Mouse (Mus musculus) stomach, embryonic 15.5 days (tissue): Measurements from ENCODE around the gene Scaper. TPM values are rescaled to one million over a fixed set of nuclear protein-coding genes. Genes with fewer than 3 reads are reported as not detected.

Experiments
- ATAC-seq: fragments of 200-750 bp; cut with Nextera tagmentation; 2 replicates; pipeline ENCODE4 v1.8.0; 2017; ENCODE audit warnings: low read depth, moderate number of reproducible peaks, moderate TSS enrichment; ENCODE audit not compliant: insufficient read depth, low FRiP score
- H3K27ac ChIP-seq: fragments of 300-500 bp; sonication (generic); 2 replicates; pipeline ENCODE4 v1.5.1; 2015; ENCODE audit warnings: mild to moderate bottlenecking, inconsistent platforms
- H3K27me3 ChIP-seq: fragments of 300-500 bp; sonication (generic); replicated peaks from 2 replicates; pipeline ENCODE4 v1.6.1; 2015; ENCODE audit warnings: inconsistent platforms
- H3K36me3 ChIP-seq: fragments of 300-500 bp; sonication (generic); 2 replicates; pipeline ENCODE4 v1.6.1; 2015; ENCODE audit warnings: inconsistent platforms
- H3K4me1 ChIP-seq: fragments of 300-500 bp; sonication (generic); 2 replicates; pipeline ENCODE4 v1.6.1; 2015; ENCODE audit warnings: inconsistent platforms
- H3K4me2 ChIP-seq: fragments of 300-500 bp; sonication (generic); 2 replicates; pipeline ENCODE4 v1.6.1; 2015; ENCODE audit warnings: mild to moderate bottlenecking, inconsistent platforms
- H3K4me3 ChIP-seq: fragments of 300-500 bp; sonication (generic); replicated peaks from 2 replicates; pipeline ENCODE4 v1.5.1; 2015; ENCODE audit warnings: inconsistent platforms
- H3K9ac ChIP-seq: fragments of 300-500 bp; sonication (generic); 2 replicates; pipeline ENCODE4 v1.6.1; 2015; ENCODE audit warnings: inconsistent platforms
- H3K9me3 ChIP-seq: fragments of 300-500 bp; sonication (generic); 2 replicates; pipeline ENCODE4 v1.6.1; 2016; ENCODE audit warnings: inconsistent platforms
- WGBS: fragments of 180-500 bp; shearing (Covaris S2); methylation state at CpG from one replicate; pipeline ENCODE4 v1.1.7; 2015; 5-methylcytosine and 5-hydroxymethylcytosine counted together
- polyA plus RNA-seq: library from polyadenylated mRNA; unstranded; fragments of >200 nt; fragmentation: Nextera tagmentation; extraction: Ambion mirVana; gene quantifications from 2 replicates; pipeline ENCODE4 v1.2.1, GENCODE M21; 2015

Gene Scaper
- polyA plus RNA-seq, 1 experiment from 2014 or later, result 9.6 TPM

DNA sequence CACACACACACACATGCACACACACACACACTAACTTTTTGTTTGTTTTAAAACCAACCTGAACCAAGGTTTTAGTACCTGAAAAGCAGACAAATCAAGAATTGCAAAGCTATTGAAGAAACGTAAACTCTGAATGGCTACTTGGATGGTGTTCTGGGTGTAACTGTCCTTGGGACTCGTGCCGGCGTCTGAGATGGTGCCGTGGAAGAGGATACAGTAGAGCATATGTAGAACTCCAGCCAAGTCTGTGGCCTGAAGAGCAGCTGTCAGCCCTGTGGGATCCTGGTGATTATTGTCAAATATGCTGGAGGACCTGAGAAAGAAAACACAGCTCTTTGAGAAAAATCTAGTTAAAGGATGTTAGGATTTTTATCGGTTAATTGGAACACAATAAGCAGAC, 351.8 kb downstream of the Scaper start:
- no peak overlapping the region for H3K27ac ChIP-seq
- WGBS, result 85% methylated on average over 6 of the region's 6 CpGs
- no peaks in the 10 kb centered on the region for H3K36me3 ChIP-seq
- H3K27me3 ChIP-seq, result no peaks in the 10 kb centered on the region
- H3K4me1 ChIP-seq, result no peaks in the 10 kb centered on the region
- no peaks in the 10 kb centered on the region for H3K9me3 ChIP-seq
- ATAC-seq, result no peak
- H3K4me2 ChIP-seq, result no peak overlapping the region
- H3K9ac ChIP-seq, result no peak overlapping the region
- no peak overlapping the region for H3K4me3 ChIP-seq

DNA sequence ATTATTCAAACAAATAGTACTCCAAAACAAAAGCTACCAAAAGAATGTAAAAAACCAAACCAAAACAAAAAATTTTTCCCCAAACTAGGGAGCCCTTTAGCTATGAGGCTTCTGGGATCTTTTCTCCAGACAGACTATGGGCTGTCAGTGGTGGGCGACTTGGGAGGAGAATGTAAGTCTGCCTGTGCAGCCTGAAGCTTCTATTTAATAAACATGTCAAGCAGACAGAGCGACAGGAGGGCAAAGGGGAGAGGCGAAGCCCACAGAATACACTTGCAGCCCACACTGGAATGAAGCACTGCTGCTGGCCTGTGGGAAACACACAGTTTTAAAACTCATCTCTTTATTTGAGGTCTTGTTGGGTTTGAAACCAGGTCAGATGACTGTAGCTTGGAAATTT, 356.5 kb downstream of the Scaper start:
- Histone ChIP-seq H3K4me1 (0 out of 2 replicates have a peak, but pooled peaks cover 3% of the 10 kb centered on the region), H3K9me3 (no peaks in the 10 kb centered on the region), H3K4me3 (no peak overlapping the region), H3K36me3 (no peaks in the 10 kb centered on the region), H3K27me3 (no peaks in the 10 kb centered on the region), H3K27ac (no peak overlapping the region), H3K9ac (no peak overlapping the region), H3K4me2 (no peak overlapping the region)
- 31% methylated on average over 3 of the region's 3 CpGs for WGBS
- ATAC-seq, result no peak

GRCm38 (mm10) chr9:55576571-55576970, 361.3 kb downstream of the Scaper start:
- ATAC-seq, result no peak
- no peaks in the 10 kb centered on the region for H3K9me3 ChIP-seq
- no peaks in the 10 kb centered on the region for H3K27me3 ChIP-seq
- no peak overlapping the region for H3K4me3 ChIP-seq
- H3K4me1 ChIP-seq, result 0 out of 2 replicates have a peak, but pooled peaks cover 3% of the 10 kb centered on the region
- H3K9ac ChIP-seq, result no peak overlapping the region
- no peaks in the 10 kb centered on the region for H3K36me3 ChIP-seq
- no peak overlapping the region for H3K4me2 ChIP-seq
- 76% methylated on average over 1 of the region's 1 CpGs for WGBS
- no peak overlapping the region for H3K27ac ChIP-seq

DNA sequence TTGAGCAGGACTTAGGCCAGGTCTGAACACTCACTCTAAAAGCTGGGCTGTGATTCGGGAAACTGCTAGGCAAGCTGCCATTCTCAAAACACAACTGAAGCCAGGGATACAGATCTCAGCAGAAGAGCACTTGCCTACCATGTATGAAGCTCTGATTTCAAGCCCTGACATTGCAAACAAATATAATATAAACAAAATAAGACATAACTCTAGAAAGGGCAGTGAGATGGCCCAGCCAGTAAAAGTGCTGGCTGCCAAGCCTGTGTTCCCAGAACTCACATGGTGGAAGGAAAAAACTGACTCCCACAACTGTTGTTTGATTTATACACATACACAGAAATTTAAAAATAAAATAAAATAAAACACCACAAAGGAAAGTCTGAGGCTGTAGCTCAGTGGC, 366.8 kb downstream of the Scaper start:
- Histone ChIP-seq H3K4me1 (no peaks in the 10 kb centered on the region), H3K4me3 (no peak overlapping the region), H3K4me2 (no peak overlapping the region), H3K27me3 (no peaks in the 10 kb centered on the region), H3K9ac (no peak overlapping the region), H3K9me3 (no peaks in the 10 kb centered on the region), H3K36me3 (no peaks in the 10 kb centered on the region), H3K27ac (no peak overlapping the region)
- WGBS, result 66% methylated on average over 1 of the region's 1 CpGs
- no peak for ATAC-seq

- ATAC-seq, result no peak
- no peak overlapping the region for H3K4me3 ChIP-seq
- no peaks in the 10 kb centered on the region for H3K27me3 ChIP-seq
- WGBS, result 62% methylated on average over 5 of the region's 5 CpGs
- no peak overlapping the region for H3K9ac ChIP-seq
- H3K27ac ChIP-seq, result no peak overlapping the region
- no peaks in the 10 kb centered on the region for H3K4me1 ChIP-seq
- H3K4me2 ChIP-seq, result no peak overlapping the region
- no peaks in the 10 kb centered on the region for H3K36me3 ChIP-seq
- no peaks in the 10 kb centered on the region for H3K9me3 ChIP-seq
Measured at GRCm38 (mm10) chr9:55568466-55569159, 369.3 kb downstream of the Scaper start.

- no peak overlapping the region for H3K4me2 ChIP-seq
- no peak overlapping the region for H3K9ac ChIP-seq
- no peaks in the 10 kb centered on the region; the same call in 1 of the 2 replicates for H3K4me1 ChIP-seq
- WGBS, result 85% methylated on average over 1 of the region's 1 CpGs
- no peak overlapping the region for H3K27ac ChIP-seq
- H3K9me3 ChIP-seq, result no peaks in the 10 kb centered on the region
- no peaks in the 10 kb centered on the region for H3K27me3 ChIP-seq
- H3K4me3 ChIP-seq, result no peak overlapping the region
- no peak for ATAC-seq
- H3K36me3 ChIP-seq, result no peaks in the 10 kb centered on the region
Measured at GRCm38 (mm10) chr9:55560960-55561359, 377.0 kb downstream of the Scaper start.

GRCm38 (mm10) chr9:55554986-55555385, 382.9 kb downstream of the Scaper start:
- Histone ChIP-seq H3K36me3 (no peaks in the 10 kb centered on the region), H3K4me2 (no peak overlapping the region), H3K9ac (no peak overlapping the region), H3K4me3 (no peak overlapping the region), H3K27ac (no peak overlapping the region), H3K4me1 (no peaks in the 10 kb centered on the region; the same call in 1 of the 2 replicates), H3K9me3 (no peaks in the 10 kb centered on the region), H3K27me3 (no peaks in the 10 kb centered on the region)
- WGBS, result 18% methylated on average over 1 of the region's 1 CpGs
- no peak for ATAC-seq

DNA sequence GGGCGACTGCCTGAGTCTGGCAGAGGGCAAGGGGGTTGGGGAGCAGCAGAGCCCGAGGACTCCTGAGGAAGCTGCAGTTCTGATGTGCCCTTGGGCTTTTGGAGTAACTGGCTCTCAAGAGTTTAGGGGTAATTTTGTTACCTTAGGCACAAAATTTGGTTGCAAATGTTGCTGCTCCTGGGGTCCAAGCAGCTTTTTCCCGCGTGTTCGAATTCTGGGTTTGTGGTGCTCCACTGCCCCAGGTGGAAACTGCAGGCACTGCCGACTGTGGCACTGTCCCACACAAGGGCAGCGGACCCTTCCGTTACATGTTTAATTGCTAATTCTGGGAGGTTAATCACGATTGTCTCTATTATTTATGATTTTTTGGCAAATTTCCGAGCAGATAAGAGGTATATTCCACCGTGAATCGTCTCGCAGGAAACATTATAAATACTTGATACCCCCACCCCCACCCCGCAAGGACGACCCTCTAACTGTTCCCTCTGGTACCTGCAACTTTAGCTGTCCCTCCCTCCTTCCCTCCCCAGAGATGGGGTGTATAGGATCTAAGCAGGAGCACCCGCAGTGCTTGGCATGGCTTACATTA, 388.5 kb downstream of the Scaper start:
- Histone ChIP-seq H3K4me3 (0 out of 2 replicates have a peak overlapping the region, but pooled peaks have one; percentile 0), H3K36me3 (no peaks in the 10 kb centered on the region), H3K27ac (no peak overlapping the region), H3K4me2 (peak overlapping the region; percentile 32), H3K4me1 (peaks cover 21% of the 10 kb centered on the region), H3K9ac (no peak overlapping the region), H3K27me3 (peaks cover 28% of the 10 kb centered on the region), H3K9me3 (no peaks in the 10 kb centered on the region)
- WGBS, result 13% methylated on average over 16 of the region's 16 CpGs
- ATAC-seq, result no peak

- WGBS, result 27% methylated on average over 3 of the region's 3 CpGs
- Histone ChIP-seq H3K9me3 (no peaks in the 10 kb centered on the region), H3K27ac (no peak overlapping the region), H3K4me3 (no peak overlapping the region), H3K9ac (no peak overlapping the region), H3K27me3 (peaks cover 33% of the 10 kb centered on the region), H3K4me2 (no peak overlapping the region), H3K4me1 (peaks cover 26% of the 10 kb centered on the region), H3K36me3 (no peaks in the 10 kb centered on the region)
- no peak for ATAC-seq
Measured at GRCm38 (mm10) chr9:55548871-55549270, 389.0 kb downstream of the Scaper start.

- no peaks in the 10 kb centered on the region for H3K9me3 ChIP-seq
- no peak overlapping the region for H3K27ac ChIP-seq
- peak overlapping the region; percentile 30 for H3K4me3 ChIP-seq
- H3K27me3 ChIP-seq, result peaks cover 49% of the 10 kb centered on the region
- peak; percentile 47; the same call in 1 of the 2 replicates for ATAC-seq
- 13% methylated on average over 63 of the region's 63 CpGs for WGBS
- H3K4me1 ChIP-seq, result peaks cover 45% of the 10 kb centered on the region
- peak overlapping the region; percentile 67 for H3K4me2 ChIP-seq
- H3K36me3 ChIP-seq, result no peaks in the 10 kb centered on the region
- no peak overlapping the region for H3K9ac ChIP-seq
Measured at GRCm38 (mm10) chr9:55546176-55547010, 391.5 kb downstream of the Scaper start.

DNA sequence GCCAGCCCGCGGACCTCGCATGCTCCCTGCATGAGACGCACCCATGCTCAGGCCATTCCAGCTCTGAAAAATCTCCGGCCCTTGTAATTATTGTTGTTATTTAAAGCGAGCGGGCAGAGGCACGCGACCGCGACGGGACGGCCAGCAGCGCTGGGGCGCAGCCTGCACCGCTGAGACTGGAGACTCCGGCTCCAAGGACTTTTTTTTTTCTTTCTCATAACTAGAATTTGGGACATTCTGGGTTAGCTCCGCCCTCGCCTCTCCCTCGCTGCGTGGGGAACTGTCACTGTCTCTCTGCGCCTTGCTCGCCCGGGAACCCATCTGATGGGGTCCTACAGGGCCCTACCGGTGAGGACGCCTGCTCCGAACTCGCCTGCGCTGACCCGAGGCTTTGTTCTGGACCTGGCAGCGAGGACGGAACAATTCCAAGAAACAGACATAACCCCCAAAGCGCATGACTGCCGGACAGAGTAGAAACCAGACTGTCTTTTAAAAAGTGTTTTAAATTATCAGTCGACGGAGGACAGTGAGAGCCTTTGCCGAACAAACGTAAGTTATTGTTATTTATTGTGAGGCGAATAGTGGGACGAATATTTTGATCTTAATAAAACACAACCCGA, 392.3 kb downstream of the Scaper start:
- ATAC-seq, result no peak
- Histone ChIP-seq H3K9ac (no peak overlapping the region), H3K27me3 (peaks cover 54% of the 10 kb centered on the region), H3K9me3 (no peaks in the 10 kb centered on the region), H3K4me1 (peaks cover 51% of the 10 kb centered on the region), H3K36me3 (no peaks in the 10 kb centered on the region), H3K4me3 (peak overlapping the region; percentile 48), H3K4me2 (peak overlapping the region; percentile 67), H3K27ac (no peak overlapping the region)
- WGBS, result 26% methylated on average over 41 of the region's 41 CpGs
